Mouse (Mus musculus): Measurements from ENCODE around the gene Pik3cb. TPM values are rescaled to one million over a fixed set of nuclear protein-coding genes. Genes with fewer than 3 reads are reported as not detected.

The Pik3cb gene
- polyA plus RNA-seq, 1 experiment from 2014 or later = 21.3 TPM

DNA sequence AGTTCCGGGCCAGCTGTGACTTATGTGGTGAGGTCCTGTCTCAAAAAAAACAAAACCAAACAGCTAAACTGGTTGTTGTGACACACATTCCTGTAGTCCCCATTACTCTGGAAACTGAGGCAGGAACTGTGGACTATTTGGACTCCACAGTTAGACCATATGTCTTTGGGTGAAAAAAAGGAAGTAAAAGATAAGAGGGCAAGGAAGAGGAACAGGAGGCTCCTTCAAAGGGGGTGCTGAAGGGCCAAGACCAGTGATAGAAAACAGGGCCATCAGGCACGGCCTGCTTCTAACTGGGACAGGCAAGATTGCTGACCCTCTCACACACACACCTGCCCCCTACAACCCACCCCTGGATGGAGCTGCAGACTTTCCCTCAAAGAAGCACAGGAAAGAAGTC, 22.4 kb upstream of the Pik3cb start:
- H3K79me2 ChIP-seq (ENCODE audit: inconsistent target) = no peaks in the 10 kb centered on the region
- no peak overlapping the region for H3K27ac ChIP-seq
- H3K4me3 ChIP-seq (ENCODE audit: inconsistent target) = no peak overlapping the region
- 58% methylated on average over 2 of the region's 2 CpGs for WGBS (ENCODE audit: missing documents)
- H3K36me3 ChIP-seq (ENCODE audit: inconsistent target) = no peaks in the 10 kb centered on the region

DNA sequence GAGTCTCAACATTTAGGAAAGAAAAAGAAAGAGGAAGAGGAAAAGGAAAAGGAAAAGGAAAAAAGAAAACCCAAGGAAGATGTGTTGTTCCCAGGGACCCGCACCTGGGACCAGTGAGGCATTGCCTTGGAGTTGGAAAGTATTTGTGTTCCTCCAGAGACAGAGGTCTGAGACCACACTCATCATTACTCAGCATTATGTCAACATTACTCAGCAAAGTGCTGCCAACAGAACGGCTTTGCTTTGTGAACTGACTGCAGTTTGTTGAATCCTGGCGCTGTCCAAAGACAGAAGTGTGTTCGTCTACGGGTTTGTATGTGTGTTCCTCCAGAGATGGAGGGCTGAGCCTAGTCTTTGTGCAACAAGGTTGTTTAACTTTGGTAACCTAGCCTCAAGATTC, 20.4 kb upstream of the Pik3cb start:
- H3K27ac ChIP-seq = no peak overlapping the region
- H3K36me3 ChIP-seq (ENCODE audit: inconsistent target) = no peaks in the 10 kb centered on the region
- H3K79me2 ChIP-seq (ENCODE audit: inconsistent target) = no peaks in the 10 kb centered on the region
- no peak overlapping the region for H3K4me3 ChIP-seq (ENCODE audit: inconsistent target)
- 86% methylated on average over 5 of the region's 5 CpGs for WGBS (ENCODE audit: missing documents)

- H3K36me3 ChIP-seq (ENCODE audit: inconsistent target) = no peaks in the 10 kb centered on the region
- H3K27ac ChIP-seq = no peak overlapping the region
- 90% methylated on average over 5 of the region's 5 CpGs for WGBS (ENCODE audit: missing documents)
- H3K4me3 ChIP-seq (ENCODE audit: inconsistent target) = no peak overlapping the region
- no peaks in the 10 kb centered on the region for H3K79me2 ChIP-seq (ENCODE audit: inconsistent target)
Observed at GRCm38 (mm10) chr9:99159932-99160331, 19.5 kb upstream of the Pik3cb start.

GRCm38 (mm10) chr9:99158708-99159107, 18.3 kb upstream of the Pik3cb start:
- 83% methylated on average over 6 of the region's 6 CpGs for WGBS (ENCODE audit: missing documents)

DNA sequence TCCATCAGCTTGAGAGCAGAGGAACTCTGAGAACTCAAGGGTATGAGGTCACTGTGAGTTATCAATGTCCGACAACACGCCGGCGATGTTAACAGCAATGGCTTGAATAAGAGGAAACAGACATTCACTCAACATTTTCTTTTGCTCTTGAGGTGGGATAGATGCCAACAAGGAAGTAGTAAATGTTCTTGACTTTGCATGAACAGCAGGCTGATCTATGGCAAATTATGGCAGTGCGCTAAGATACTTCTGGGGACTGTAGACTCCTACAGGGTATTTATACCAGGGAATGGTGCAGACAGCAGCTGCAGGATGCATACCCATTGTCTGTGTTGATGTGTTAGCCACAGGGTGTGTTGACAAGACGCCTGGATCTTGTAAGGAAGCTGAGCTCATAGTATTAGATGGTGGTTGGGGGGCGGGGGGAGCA, 17.8 kb upstream of the Pik3cb start:
- WGBS (ENCODE audit: missing documents) = 27% methylated on average over 7 of the region's 7 CpGs
- no peak overlapping the region for H3K27ac ChIP-seq
- H3K4me3 ChIP-seq (ENCODE audit: inconsistent target) = no peak overlapping the region
- no peaks in the 10 kb centered on the region for H3K36me3 ChIP-seq (ENCODE audit: inconsistent target)
- H3K79me2 ChIP-seq (ENCODE audit: inconsistent target) = no peaks in the 10 kb centered on the region

More at GRCm38 (mm10) chr9:99158708-99159107, 18.3 kb upstream of the Pik3cb start:
- Histone ChIP-seq H3K79me2 (ENCODE audit: inconsistent target) (no peaks in the 10 kb centered on the region), H3K36me3 (ENCODE audit: inconsistent target) (no peaks in the 10 kb centered on the region), H3K4me3 (ENCODE audit: inconsistent target) (no peak overlapping the region), H3K27ac (no peak overlapping the region)

- H3K79me2 ChIP-seq (ENCODE audit: inconsistent target) = no peaks in the 10 kb centered on the region
- no peak overlapping the region for H3K4me3 ChIP-seq (ENCODE audit: inconsistent target)
- no peaks in the 10 kb centered on the region for H3K36me3 ChIP-seq (ENCODE audit: inconsistent target)
- no peak overlapping the region for H3K27ac ChIP-seq
- 100% methylated on average over 3 of the region's 3 CpGs for WGBS (ENCODE audit: missing documents)
Observed at GRCm38 (mm10) chr9:99153655-99154054, 13.2 kb upstream of the Pik3cb start.

DNA sequence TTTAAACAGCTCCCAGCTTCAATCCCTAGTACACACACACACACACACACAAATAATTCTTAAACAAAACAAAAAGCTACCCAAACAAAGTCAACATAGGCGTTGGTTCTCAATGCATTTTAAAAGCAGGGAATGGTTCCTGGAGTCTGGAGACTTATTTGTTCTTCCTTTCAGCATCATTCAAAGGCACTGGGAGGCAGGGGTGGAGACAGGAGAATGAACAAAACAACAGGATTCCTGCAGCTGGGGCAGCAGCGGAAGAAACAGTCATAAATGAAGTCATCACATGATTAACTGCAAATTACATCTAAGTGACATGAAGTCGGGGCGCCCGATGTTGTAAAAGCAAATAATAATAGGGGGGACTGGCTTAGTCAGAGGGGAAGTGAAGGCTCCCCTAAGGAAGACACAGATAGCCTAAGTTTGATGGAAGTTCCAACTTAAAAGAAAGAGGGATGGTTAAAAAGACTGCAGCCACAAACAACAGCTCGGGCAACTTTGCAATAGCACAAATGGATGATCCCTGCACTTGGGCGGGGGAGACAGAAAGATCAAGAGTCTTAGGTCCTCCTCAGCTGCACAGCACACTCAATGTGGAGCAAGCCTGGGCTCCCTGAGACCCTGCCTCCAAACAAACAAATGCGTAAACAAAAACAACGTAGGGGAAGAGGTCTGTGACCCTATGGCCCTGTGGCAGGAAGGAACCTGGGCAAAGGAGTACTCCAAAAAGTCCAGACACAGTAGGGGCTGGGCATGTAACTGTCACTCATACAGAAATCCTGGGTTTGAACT, 12.5 kb upstream of the Pik3cb start:
- Histone ChIP-seq H3K4me3 (ENCODE audit: inconsistent target) (no peak overlapping the region), H3K36me3 (ENCODE audit: inconsistent target) (no peaks in the 10 kb centered on the region), H3K27ac (no peak overlapping the region), H3K79me2 (ENCODE audit: inconsistent target) (no peaks in the 10 kb centered on the region)
- WGBS (ENCODE audit: missing documents) = 57% methylated on average over 9 of the region's 9 CpGs

DNA sequence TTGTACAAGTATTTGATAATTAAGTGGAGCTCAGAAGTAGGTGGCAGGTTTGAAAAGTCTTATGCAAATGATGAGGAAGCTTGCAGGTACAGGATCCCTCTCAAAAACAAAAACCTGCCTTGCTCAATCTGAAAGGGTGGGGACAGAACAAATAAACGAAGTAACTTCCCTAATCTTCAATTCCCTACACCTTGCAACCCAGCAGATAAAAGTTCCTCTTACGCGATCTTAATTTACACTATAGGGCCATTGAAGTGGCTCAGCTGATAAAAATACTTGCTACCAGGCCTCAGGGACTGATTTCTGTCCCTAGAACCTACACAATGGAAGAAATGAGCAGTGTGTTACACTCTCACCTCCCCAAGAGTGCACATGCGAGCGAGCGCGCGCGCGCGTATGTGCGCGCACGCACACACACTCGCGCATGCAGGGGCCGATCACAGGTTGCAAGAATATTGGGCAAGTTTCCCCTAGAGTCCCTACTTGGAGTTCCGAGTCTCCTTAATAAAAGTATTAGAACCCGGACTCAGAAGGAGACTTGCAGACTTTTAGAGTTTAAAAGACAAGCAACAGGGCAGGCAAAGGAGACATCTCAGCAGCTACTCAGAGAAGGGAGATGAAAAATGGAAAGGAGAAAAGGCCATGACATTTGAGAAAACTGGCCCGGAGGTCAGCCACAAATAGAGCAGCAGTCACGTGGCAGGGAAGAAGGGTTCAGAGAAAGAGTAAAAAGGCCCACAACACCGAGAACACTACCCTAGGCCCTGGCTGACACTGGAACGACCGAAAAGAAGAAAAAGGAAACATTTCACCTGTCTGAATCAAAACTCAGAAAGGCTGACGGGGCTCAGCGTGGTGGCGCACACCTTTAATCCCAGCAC, 6.7 kb upstream of the Pik3cb start:
- H3K79me2 ChIP-seq (ENCODE audit: inconsistent target) = no peaks in the 10 kb centered on the region
- no peak overlapping the region for H3K4me3 ChIP-seq (ENCODE audit: inconsistent target)
- H3K36me3 ChIP-seq (ENCODE audit: inconsistent target) = no peaks in the 10 kb centered on the region
- 88% methylated on average over 25 of the region's 27 CpGs for WGBS (ENCODE audit: missing documents)
- no peak overlapping the region for H3K27ac ChIP-seq

DNA sequence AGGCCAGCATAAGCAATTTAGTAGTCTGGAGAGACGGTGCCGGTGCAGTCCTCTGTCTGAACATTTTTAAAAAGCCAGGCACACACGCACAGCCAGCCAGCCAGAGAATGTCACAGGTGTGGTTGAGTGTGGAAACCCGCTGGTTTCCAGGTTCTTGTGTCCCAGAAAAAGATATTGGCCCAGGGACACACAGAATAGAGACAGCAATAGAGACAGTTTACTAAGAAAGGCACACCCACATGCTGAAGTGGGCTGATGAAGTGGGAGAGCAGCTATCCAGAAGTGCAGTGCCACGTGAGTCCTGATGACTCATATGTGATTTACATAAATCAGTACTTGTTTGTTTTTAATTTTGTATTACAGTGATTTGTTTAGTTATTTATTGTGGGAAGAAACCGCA, 5.3 kb upstream of the Pik3cb start:
- Histone ChIP-seq H3K79me2 (ENCODE audit: inconsistent target) (no peaks in the 10 kb centered on the region), H3K36me3 (ENCODE audit: inconsistent target) (no peaks in the 10 kb centered on the region), H3K27ac (no peak overlapping the region), H3K4me3 (ENCODE audit: inconsistent target) (no peak overlapping the region)
- 75% methylated on average over 6 of the region's 6 CpGs for WGBS (ENCODE audit: missing documents)

GRCm38 (mm10) chr9:99144416-99144989, 4.1 kb upstream of the Pik3cb start:
- no peaks in the 10 kb centered on the region for H3K36me3 ChIP-seq (ENCODE audit: inconsistent target)
- H3K27ac ChIP-seq = no peak overlapping the region
- no peak overlapping the region for H3K4me3 ChIP-seq (ENCODE audit: inconsistent target)
- 77% methylated on average over 7 of the region's 7 CpGs for WGBS (ENCODE audit: missing documents)
- peaks cover under 1% of the 10 kb centered on the region; the same call in 1 of the 2 replicates for H3K79me2 ChIP-seq (ENCODE audit: inconsistent target)

- Histone ChIP-seq H3K4me3 (ENCODE audit: inconsistent target) (no peak overlapping the region), H3K36me3 (ENCODE audit: inconsistent target) (no peaks in the 10 kb centered on the region), H3K27ac (no peak overlapping the region), H3K79me2 (ENCODE audit: inconsistent target) (peaks cover 29% of the 10 kb centered on the region)
- WGBS (ENCODE audit: missing documents) = 95% methylated on average over 8 of the region's 8 CpGs
Observed at GRCm38 (mm10) chr9:99141618-99142017, 1.2 kb upstream of the Pik3cb start.

GRCm38 (mm10) chr9:99141171-99141570, 750 bp upstream of the Pik3cb start:
- Histone ChIP-seq H3K27ac (no peak overlapping the region), H3K36me3 (ENCODE audit: inconsistent target) (no peaks in the 10 kb centered on the region), H3K79me2 (ENCODE audit: inconsistent target) (peaks cover 34% of the 10 kb centered on the region), H3K4me3 (ENCODE audit: inconsistent target) (no peak overlapping the region)
- 72% methylated on average over 3 of the region's 3 CpGs for WGBS (ENCODE audit: missing documents)

- H3K4me3 ChIP-seq (ENCODE audit: inconsistent target) = peak overlapping the region; percentile 68
- no peaks in the 10 kb centered on the region for H3K36me3 ChIP-seq (ENCODE audit: inconsistent target)
- H3K79me2 ChIP-seq (ENCODE audit: inconsistent target) = peaks cover 52% of the 10 kb centered on the region
- WGBS (ENCODE audit: missing documents) = 2% methylated on average over 74 of the region's 77 CpGs
- 0 out of 2 replicates have a peak overlapping the region, but pooled peaks have one; percentile 15 for H3K27ac ChIP-seq
Observed at GRCm38 (mm10) chr9:99139194-99140023, 1.0 kb downstream of the Pik3cb start.

- H3K27ac ChIP-seq = no peak overlapping the region
- no peak overlapping the region for H3K4me3 ChIP-seq (ENCODE audit: inconsistent target)
- H3K36me3 ChIP-seq (ENCODE audit: inconsistent target) = no peaks in the 10 kb centered on the region
- 94% methylated on average over 5 of the region's 5 CpGs for WGBS (ENCODE audit: missing documents)
- H3K79me2 ChIP-seq (ENCODE audit: inconsistent target) = peaks cover 73% of the 10 kb centered on the region
Observed at GRCm38 (mm10) chr9:99137301-99137700, 3.1 kb downstream of the Pik3cb start.

All from macrophage (primary cell).